Mouse (Mus musculus) adrenal gland, adult (tissue): ENCODE measurements around the gene Rdh13.
A peak's percentile ranks its signal among the peaks of the same experiment; 100 is the strongest.
"Not testable (repeated sequence)": the region's sequence is repeated elsewhere in the genome, so short reads cannot be mapped to it uniquely, and the experiment has no call there.

Source experiments
- DNase-seq, 2 experiments: peaks; one replicate each; pipeline ENCODE4 v3.0.0; 2022 to 2023; ENCODE audit warnings: low spot score in 1 of 2; ENCODE audit not compliant: inconsistent age in 2 of 2

Rdh13 gene

GRCm38 (mm10) chr7:4437721-4438120 lies 7.7 kb downstream of the Rdh13 start:
- DNase-seq: no peak

DNA sequence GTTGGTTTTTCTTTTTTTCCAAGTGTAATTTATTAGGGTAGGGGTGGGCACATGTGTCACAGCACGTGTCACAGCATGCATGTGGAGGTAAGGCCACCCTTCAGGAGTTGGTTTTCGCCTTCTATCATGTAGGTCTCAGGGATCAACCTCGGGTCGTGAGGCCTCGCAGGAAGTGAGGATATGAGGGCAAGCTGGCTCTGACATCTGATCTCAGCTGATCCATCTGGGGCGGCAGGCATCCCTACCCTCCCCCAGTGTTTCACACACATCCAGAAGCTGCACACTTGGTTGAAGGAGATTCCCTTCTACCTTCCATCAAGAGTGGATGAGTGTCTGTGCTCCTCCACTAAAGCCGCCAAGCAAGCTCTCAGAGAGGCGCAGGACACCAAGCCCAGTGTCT lies 13.4 kb downstream of the Rdh13 start:
- DNase-seq: no peak

DNA sequence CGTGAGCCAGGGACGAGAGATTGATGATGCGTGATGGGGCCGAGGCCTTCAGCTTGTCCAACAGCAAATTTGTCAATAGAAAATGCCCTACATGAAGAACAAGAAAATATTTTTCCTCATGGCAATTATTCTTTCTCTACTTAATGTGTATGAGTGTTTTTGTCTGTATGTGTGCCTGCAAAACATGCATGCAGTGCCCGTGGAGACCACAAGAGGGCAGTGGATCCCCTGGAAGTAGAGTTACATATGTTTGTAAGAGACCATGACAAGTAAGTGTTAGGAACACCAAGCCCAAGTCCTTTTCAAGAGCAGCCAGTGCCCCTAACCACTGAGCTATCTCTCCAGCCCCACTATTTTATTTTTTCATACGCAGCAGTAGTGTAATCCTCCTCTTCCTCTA lies 13.9 kb downstream of the Rdh13 start:
- DNase-seq: peak; percentile 57 to 87

DNA sequence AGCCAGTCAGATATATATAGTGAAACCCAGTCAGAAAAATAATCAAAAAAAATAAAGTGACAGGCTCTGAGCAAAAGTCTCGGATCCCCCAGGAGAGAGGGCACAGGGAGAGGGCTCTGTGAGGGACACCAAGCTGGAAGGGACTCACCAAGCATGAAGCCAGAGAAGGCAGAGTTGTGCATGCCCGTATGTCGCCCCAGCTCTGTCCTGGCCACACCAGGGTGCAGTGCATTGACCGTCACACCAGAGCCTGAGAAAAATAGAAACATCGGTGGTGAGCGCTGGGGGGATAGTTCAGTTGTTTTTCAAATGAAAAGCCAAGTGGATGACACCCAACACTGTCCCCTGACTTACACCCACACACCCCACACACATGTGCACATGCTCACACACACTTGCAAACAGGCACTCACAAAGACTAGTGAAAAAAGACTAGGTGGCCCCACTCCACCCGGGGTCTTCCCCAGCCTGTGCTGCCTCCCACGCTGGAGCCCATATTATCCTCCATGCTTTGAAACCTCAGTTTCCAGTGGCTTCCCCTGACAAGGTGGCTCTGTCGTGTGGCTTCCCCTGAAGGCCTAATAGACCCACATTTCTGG lies 15.1 kb downstream of the Rdh13 start:
- no peak for DNase-seq

DNA sequence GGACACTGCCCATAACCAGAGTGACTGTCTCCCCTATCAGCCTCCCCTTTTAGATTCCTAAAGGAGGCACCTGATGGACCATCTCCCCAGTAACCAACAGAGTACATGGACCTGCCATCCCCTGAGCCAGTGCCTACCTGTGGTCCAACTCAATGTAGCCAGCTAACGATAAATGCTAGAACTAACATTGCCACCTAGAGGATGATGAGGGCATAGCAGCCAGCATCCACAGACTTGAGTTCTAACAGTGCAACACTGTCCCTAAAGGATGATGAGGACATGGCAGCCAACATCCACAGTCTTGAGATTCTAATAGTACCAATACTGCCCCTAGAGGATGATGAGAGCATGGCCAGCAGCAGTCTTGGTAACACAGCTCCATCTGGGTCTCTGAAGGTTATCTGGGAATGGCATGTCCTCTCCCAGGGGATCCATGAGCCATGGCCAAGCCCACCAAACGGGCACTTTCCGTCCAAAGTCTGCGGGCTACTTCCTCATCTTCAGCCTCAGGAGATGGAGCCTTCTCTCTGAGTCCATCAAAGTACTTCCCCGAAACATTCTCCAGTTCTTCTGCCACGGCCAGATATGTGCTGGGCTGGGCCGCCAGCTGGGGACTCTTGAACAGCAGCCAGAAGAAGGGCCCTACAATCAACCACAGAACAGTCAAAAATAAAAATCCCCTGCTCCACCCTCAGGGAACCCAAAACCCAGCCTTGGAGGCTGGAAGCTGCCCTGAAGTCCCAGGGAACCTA lies 18.1 kb downstream of the Rdh13 start:
- peak; percentile 83 to 96 for DNase-seq

DNA sequence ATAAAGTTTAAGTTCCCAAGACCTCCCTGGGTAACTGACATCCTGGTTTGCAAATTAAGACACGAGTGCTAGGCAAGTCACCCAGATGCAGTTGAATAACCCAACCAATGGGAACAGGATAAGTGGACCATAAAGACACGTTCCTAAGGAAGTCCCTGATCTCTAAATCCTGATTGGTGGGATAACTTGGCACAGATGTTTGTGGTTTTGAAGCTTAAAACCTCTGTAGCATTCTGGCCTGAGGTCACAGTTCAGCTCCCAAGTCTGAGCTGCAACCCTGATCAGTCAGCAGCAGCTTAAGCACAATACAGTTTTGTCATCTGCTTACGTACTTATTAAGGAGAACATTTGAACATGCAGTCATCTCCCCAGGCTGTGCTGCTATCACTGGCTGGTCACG lies 25.2 kb downstream of the Rdh13 start:
- no peak for DNase-seq

- no peak for DNase-seq
Measured at GRCm38 (mm10) chr7:4419681-4420080, 25.8 kb downstream of the Rdh13 start.

DNA sequence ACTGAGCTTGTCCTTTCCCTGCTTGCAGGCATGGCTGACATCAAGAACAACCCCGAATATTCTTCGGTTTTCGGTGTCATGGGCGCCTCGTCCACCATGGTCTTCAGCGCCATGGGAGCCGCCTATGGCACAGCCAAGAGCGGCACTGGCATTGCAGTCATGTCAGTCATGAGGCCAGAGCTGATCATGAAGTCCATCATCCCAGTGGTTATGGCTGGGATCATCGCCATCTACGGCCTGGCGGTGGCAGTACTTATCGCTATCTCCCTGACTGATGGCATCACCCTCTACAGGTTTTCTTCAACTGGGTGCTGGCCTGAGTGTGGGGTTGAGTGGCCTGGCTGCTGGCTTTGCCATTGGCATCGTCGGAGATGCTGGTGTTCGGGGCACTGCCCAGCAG lies 33.0 kb downstream of the Rdh13 start:
- DNase-seq: not testable (repeated sequence)

DNA sequence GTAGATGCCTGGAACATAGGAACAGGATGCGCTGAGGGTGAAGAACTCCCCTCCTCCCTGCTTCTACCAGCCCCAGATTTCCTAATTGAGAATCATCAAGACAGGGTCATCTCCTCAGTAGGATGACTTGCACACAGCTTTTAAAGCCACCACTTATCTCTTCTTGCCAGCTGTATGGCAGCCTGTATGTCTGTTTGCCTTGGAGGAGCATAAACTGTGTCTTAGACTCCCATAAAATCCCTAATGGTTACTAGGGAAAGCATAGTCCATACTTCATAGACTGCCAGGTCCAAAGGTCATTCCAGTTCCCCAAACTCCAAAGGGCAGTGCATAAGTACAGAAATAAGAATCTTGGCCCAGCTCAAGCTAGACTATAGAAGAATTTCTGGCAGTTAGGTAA lies 47.7 kb downstream of the Rdh13 start, which contains the start of gene Gp6:
Gene Gp6 (minus strand): TSS at position 15 of the 400 bp plus-strand sequence.
- no peak for DNase-seq
